Mouse (Mus musculus): ENCODE measurements around the gene Ccdc24.

DNA sequence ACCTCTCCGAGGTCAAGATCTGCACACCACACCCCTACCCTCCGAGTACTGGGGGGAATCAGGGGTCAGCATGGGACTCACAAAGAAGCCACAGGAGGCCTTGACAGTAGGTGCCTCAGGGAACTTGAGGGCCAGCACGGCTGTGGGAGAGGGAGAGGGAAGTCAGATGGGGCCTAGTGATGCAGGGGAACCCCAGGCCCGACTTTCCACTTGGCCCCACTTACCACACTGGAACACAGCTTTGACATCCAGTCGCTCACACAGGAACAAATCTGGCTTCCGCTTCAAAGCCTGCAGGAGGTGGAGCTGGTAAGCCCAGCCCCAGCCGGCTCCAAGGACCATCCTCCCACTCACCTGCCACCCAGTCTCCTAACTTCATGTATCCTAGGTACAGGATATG lies 23.0 kb upstream of the Ccdc24 start:
- TF ChIP-seq CTCF (IDR thresholded peaks at IDR 0.05; ENCODE audit: control insufficient read depth, insufficient read depth, insufficient read length) (no peak), USF1 (IDR thresholded peaks at IDR 0.05; ENCODE audit: low read depth) (no peak), MYOD1 (IDR thresholded peaks at IDR 0.05; ENCODE audit: control insufficient read depth, insufficient read length, low read depth) (no peak), MAX (IDR thresholded peaks at IDR 0.05) (no peak), CEBPB (IDR thresholded peaks at IDR 0.05; ENCODE audit: low read depth) (no peak), MYOG (IDR thresholded peaks at IDR 0.05; ENCODE audit: control insufficient read depth, extremely low read depth, insufficient read length) (no peak), FOSL1 (IDR thresholded peaks at IDR 0.05; ENCODE audit: insufficient read depth, low read length, poor library complexity, severe bottlenecking) (no peak)

Measured in C2C12 (cell line).